Mouse (Mus musculus): ENCODE results near the gene Peak1. TPM values are rescaled to one million over a fixed set of nuclear protein-coding genes. Genes with fewer than 3 reads are reported as not detected.
A peak's percentile ranks its signal among the peaks of the same experiment; 100 is the strongest.

Gene Peak1
- 12.8 and 13.8 TPM in 2 replicates for polyA plus RNA-seq (2015; fragmentation: Nextera tagmentation; extraction: Ambion mirVana)

DNA sequence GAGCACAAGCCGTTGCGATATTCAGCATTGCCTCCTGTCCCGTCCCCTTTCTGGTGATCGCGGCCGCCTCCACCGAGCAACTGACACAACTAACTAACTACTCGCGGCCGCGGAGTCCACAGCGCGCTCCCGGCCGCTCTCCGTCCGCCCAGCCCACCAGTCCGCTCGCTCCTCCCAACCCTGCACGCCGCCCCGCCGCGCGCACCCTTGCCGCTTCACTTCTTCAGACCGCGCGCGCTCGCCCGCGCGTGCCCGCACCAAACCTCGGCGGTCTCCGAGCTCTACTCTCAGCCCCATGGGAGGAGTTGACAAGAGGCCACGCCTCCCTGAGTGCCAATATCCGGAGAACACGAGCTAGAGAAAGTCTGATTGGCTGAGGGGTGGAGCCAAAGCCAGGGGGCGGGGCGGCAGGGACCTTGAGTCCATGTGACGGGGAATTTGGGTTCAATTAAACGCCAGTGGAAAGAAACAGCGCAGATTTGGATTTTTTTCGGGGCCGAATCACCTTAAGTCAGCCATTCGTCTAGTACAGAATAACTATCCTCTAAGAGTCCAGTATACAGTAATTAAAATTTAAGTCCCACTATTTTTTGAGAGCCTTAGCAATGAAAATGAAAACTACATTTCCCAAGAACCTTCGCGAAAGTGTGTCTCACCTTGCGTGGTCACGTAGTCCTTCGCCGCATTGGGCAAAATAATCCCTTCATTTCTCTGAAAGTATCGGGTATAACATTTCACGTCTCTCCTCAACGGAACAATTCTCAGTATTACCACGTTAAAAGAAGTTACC is at the start of gene Peak1, which contains the start of gene Hmg20a:
Gene Peak1 (minus strand): TSS at position 120 of the 790 bp plus-strand sequence.
Gene Hmg20a (plus strand): TSS at position 662 of the 790 bp plus-strand sequence.
- Histone ChIP-seq H3K9me3 (no peaks in the 10 kb centered on the region), H3K27ac (peak within 1 kb of the TSS; percentile 95), H3K4me3 (replicated peaks) (peak within 1 kb of the TSS; percentile 83), H3K4me2 (peak within 1 kb of the TSS; percentile 64), H3K9ac (peak within 1 kb of the TSS; percentile 78), H3K4me1 (0 out of 2 replicates have a peak, but pooled peaks cover 7% of the 10 kb centered on the region), H3K27me3 (replicated peaks) (no peaks in the 10 kb centered on the region), H3K36me3 (no peaks in the 10 kb centered on the region)
- peak; percentile 97 for ATAC-seq (ENCODE audit: insufficient read depth, low FRiP score, low read depth)
- WGBS = under 1% methylated on average over 59 of the region's 59 CpGs

DNA sequence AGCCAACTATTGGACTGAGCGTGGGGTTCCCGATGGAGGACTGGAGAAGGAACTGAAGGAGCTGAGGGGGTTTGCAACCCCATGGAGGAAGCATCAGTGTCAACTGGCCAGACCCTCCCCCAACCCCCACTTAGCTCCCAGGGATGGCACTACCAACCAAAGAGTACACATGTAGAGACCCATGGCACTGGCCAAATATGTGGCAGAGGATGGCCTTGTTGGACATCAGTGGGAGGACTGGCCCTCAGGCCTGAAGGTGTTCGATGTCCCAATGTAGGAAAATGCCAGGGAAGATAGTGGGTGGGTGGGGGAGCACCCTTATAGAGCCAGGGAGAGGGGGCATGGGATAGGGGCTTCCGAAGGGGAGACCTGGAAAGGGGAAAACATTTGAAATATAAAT is 48.4 kb upstream of the Peak1 start:
- Histone ChIP-seq H3K9me3 (no peaks in the 10 kb centered on the region), H3K9ac (no peak overlapping the region), H3K27ac (no peak overlapping the region), H3K27me3 (replicated peaks) (no peaks in the 10 kb centered on the region), H3K36me3 (0 out of 2 replicates have a peak, but pooled peaks cover 3% of the 10 kb centered on the region), H3K4me3 (replicated peaks) (no peak overlapping the region), H3K4me1 (peaks cover 30% of the 10 kb centered on the region), H3K4me2 (no peak overlapping the region)
- 92% methylated on average over 4 of the region's 4 CpGs for WGBS
- ATAC-seq (ENCODE audit: insufficient read depth, low FRiP score, low read depth) = no peak

DNA sequence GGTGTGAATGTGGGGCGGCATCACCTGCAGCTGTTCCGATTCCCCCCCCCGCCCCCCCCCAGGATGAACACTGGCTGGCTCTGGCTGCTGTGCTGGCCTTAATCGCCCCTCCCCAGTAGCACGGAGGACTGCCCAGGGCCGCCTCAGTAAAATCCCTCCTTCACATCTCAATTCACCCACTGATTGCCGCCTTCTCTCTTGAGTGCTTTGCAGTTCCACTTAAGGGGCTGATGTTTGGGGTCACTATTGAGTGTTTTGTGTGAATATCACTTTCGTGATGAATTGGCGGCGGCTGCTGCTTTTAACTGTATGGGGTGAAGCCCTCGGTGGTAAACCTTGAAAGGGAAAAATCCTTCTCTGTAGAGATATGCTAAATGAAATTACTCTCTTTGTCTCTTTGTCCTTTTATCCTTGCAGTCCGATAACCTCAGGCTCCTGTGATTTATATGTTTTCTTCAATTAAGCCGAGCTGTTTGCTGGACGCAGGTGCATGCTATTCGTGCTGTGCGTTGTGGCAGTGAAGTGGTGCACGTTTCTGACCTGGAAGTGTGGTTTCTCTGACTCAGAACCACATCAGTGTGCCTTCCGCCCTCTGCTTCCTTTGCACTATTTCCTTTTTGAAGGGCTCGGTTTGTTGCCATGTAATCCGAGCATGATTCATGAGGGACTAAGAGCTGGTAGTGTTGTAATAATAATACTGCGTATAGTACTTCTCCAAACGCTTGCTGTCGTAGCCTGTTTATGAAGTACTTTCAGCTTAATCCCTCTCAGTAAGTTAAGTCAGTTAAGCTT is 47.2 kb upstream of the Peak1 start:
- ATAC-seq (ENCODE audit: insufficient read depth, low FRiP score, low read depth) = peak; percentile 39; the same call in 1 of the 2 replicates
- Histone ChIP-seq H3K27ac (peak overlapping the region; percentile 52), H3K4me3 (replicated peaks) (no peak overlapping the region), H3K4me1 (peaks cover 30% of the 10 kb centered on the region), H3K9me3 (no peaks in the 10 kb centered on the region), H3K36me3 (0 out of 2 replicates have a peak, but pooled peaks cover 3% of the 10 kb centered on the region), H3K9ac (no peak overlapping the region), H3K4me2 (peak overlapping the region; percentile 32; the same call in 1 of the 2 replicates), H3K27me3 (replicated peaks) (no peaks in the 10 kb centered on the region)
- WGBS = 24% methylated on average over 22 of the region's 23 CpGs

DNA sequence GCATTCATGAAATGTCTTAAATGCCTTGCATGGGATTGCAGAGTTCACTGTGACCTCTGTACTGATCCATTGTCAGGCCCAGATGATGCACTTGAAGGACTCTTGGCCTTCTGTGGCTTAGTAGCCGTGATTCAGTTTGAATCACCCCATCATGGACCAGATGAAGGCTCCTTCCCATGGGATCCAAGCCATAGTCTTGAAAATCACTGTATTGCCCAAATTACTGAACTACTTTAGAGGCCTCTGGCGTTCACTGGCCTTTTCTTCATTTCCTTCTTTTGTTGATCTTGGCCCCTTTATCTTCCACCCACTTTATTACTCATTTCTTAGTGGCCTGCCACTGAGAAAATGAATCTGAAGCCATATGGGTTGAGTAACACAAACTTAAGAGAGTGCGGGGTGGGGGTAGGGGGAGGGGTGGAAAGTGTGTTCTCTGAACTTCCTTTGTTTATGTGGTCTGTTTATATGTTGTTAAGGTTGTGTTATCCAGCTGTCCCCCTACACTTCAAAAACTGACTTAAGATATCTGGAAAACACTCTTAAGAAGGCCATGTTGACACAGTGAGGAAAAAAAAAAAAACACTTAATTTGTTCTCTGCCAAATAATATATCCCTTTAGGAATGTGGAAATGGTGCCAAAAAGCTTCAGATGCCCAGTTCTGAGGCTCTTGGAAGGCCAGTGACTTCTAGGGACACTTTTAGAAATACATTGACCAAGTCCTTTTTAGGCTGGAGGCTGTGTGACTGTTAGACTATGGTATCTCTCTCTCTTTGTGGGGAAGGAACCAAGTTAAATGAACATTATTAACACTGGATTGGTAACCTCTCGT is 46.0 kb upstream of the Peak1 start:
- H3K27ac ChIP-seq = peak overlapping the region; percentile 64
- no peaks in the 10 kb centered on the region for H3K9me3 ChIP-seq
- H3K4me2 ChIP-seq = no peak overlapping the region
- H3K9ac ChIP-seq = no peak overlapping the region
- H3K27me3 ChIP-seq (replicated peaks) = no peaks in the 10 kb centered on the region
- 38% methylated on average over 4 of the region's 4 CpGs for WGBS
- peaks cover 30% of the 10 kb centered on the region for H3K4me1 ChIP-seq
- no peak overlapping the region for H3K4me3 ChIP-seq (replicated peaks)
- ATAC-seq (ENCODE audit: insufficient read depth, low FRiP score, low read depth) = peak; percentile 56; the same call in 1 of the 2 replicates
- H3K36me3 ChIP-seq = 0 out of 2 replicates have a peak, but pooled peaks cover 3% of the 10 kb centered on the region

DNA sequence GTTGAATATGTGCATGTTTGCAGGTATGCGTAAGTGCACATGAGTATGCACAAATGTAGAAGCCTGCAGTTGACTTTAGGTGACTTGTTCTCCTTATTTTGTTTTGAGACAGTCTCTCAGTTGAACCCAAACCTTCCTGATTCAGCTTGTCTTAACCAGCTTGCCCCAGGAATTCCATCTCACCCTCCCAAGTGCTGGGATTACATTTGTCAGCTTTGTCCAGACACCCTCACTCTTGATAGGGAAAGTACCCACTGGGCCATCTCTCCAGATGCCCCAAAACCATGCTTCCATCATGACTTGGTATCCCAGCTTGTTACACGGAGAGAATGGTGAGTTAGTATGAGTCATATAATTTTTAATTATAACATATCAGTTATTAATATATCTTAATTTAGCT is 45.2 kb upstream of the Peak1 start:
- H3K9ac ChIP-seq = no peak overlapping the region
- H3K4me2 ChIP-seq = no peak overlapping the region
- no peaks in the 10 kb centered on the region for H3K9me3 ChIP-seq
- no peaks in the 10 kb centered on the region for H3K27me3 ChIP-seq (replicated peaks)
- 0 out of 2 replicates have a peak, but pooled peaks cover 3% of the 10 kb centered on the region for H3K36me3 ChIP-seq
- peaks cover 30% of the 10 kb centered on the region for H3K4me1 ChIP-seq
- ATAC-seq (ENCODE audit: insufficient read depth, low FRiP score, low read depth) = no peak
- WGBS = 85% methylated on average over 2 of the region's 2 CpGs
- peak overlapping the region; percentile 64; the same call in 1 of the 2 replicates for H3K27ac ChIP-seq
- H3K4me3 ChIP-seq (replicated peaks) = no peak overlapping the region

DNA sequence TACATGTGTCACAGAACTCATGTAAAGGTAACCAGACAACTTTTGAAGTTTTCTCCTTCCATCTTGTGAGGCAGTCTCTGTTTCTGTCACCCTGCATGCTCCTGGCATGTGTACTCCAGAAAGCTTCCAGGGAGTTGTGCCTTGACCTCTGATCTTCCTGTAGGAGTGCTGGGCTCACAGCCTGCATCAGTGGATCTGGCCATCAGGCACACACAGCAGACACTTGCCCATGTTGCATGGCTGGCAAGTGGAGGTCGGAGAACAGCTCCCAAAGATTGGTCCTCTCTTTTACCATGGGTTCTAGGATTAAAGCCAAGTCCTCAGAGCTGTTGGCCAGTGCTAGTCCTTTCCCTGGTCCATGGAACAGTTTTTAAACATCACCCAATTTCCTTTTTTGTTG is 44.7 kb upstream of the Peak1 start:
- no peaks in the 10 kb centered on the region for H3K9me3 ChIP-seq
- H3K4me1 ChIP-seq = peaks cover 30% of the 10 kb centered on the region
- H3K9ac ChIP-seq = no peak overlapping the region
- ATAC-seq (ENCODE audit: insufficient read depth, low FRiP score, low read depth) = no peak
- no peak overlapping the region for H3K4me2 ChIP-seq
- H3K27ac ChIP-seq = no peak overlapping the region
- no peak overlapping the region for H3K4me3 ChIP-seq (replicated peaks)
- 0 out of 2 replicates have a peak, but pooled peaks cover 3% of the 10 kb centered on the region for H3K36me3 ChIP-seq
- 92% methylated on average over 1 of the region's 1 CpGs for WGBS
- H3K27me3 ChIP-seq (replicated peaks) = no peaks in the 10 kb centered on the region

DNA sequence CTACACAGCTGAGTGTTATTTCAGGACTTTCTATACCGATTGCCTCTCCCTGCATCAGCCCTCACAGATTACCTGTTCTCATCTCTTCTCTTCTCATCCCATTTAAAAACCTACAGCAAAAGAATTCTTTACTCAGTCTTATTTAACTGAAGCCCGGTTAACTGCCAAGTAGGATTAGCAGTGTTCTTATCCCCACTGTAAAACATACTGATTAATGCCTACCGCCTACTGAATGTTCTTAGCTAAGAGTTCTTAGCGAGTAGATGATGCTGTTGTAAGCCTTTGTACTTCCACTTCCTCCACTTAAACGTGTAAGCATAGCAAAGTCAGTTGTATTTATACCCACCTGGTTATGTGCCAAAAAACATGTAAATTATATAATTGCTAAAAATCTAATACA is 43.1 kb upstream of the Peak1 start:
- no peak overlapping the region for H3K4me3 ChIP-seq (replicated peaks)
- no peak overlapping the region for H3K27ac ChIP-seq
- ATAC-seq (ENCODE audit: insufficient read depth, low FRiP score, low read depth) = no peak
- H3K4me1 ChIP-seq = peaks cover 29% of the 10 kb centered on the region
- 54% methylated on average over 5 of the region's 5 CpGs for WGBS
- no peaks in the 10 kb centered on the region for H3K9me3 ChIP-seq
- H3K36me3 ChIP-seq = 0 out of 2 replicates have a peak, but pooled peaks cover 3% of the 10 kb centered on the region
- H3K9ac ChIP-seq = no peak overlapping the region
- H3K4me2 ChIP-seq = no peak overlapping the region
- H3K27me3 ChIP-seq (replicated peaks) = no peaks in the 10 kb centered on the region

DNA sequence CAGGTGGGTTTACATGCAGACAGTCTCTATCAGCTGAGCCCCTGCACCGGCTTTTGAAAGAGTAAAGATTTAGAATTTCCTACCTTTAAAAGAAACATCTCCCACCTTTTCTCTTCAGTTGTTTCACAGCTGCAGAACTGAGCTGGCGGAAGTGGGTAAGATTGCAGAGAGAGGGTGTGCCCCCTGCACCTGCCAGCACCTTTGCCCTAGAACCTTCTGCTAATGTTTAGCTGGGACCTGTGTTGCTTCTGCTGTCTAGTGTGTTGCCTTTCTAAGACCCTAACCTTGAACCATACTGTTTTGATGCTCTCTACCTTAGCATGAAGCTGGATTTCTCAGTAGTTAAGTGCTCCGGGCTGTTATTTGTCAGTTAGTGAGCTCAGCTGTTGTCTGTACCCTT is 38.6 kb upstream of the Peak1 start:
- H3K4me3 ChIP-seq (replicated peaks) = no peak overlapping the region
- H3K4me1 ChIP-seq = no peaks in the 10 kb centered on the region
- no peak overlapping the region for H3K27ac ChIP-seq
- H3K36me3 ChIP-seq = no peaks in the 10 kb centered on the region
- H3K4me2 ChIP-seq = no peak overlapping the region
- WGBS = 82% methylated on average over 3 of the region's 3 CpGs
- no peak for ATAC-seq (ENCODE audit: insufficient read depth, low FRiP score, low read depth)
- H3K9ac ChIP-seq = no peak overlapping the region
- H3K9me3 ChIP-seq = no peaks in the 10 kb centered on the region
- H3K27me3 ChIP-seq (replicated peaks) = no peaks in the 10 kb centered on the region

DNA sequence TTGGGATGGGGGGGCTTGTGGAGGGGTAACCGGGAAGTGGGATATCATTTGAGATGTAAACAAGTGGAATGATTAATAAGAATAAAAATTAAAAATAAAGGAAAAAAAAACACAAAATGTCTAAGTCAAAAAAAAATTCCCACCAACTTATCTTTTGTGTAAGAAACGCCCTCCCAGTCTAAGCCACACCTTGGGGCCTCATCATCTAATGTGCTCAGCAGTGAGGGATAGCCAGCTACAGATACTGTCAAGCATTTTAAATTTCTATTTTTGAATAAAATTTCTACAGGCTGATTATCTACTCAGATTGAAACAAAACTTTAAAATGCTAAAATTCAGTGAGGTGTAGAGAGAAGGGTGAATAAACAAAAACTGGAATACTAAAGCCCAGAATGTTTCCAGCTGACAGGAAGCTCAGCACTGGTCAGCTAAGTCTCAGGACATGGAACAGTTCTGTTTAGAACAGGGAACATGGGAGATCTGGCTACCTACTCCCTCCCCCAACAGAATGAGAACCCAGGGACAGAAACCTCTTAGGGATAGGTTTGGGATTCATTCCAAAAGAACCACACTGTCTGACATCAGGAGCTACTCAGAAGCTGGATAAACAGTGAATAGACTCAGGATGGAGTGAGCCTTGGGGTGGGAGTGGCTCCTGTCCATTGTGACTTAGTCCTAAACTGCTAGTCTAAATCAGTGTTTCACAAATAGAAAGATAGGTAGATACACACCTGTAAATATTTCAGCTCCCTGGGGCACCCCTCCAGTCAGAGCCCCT is 35.4 kb upstream of the Peak1 start:
- no peak overlapping the region for H3K4me2 ChIP-seq
- no peaks in the 10 kb centered on the region for H3K36me3 ChIP-seq
- no peak overlapping the region for H3K4me3 ChIP-seq (replicated peaks)
- H3K9ac ChIP-seq = no peak overlapping the region
- no peaks in the 10 kb centered on the region for H3K4me1 ChIP-seq
- 68% methylated on average over 2 of the region's 2 CpGs for WGBS
- no peak overlapping the region for H3K27ac ChIP-seq
- no peaks in the 10 kb centered on the region for H3K27me3 ChIP-seq (replicated peaks)
- no peak for ATAC-seq (ENCODE audit: insufficient read depth, low FRiP score, low read depth)
- H3K9me3 ChIP-seq = no peaks in the 10 kb centered on the region

DNA sequence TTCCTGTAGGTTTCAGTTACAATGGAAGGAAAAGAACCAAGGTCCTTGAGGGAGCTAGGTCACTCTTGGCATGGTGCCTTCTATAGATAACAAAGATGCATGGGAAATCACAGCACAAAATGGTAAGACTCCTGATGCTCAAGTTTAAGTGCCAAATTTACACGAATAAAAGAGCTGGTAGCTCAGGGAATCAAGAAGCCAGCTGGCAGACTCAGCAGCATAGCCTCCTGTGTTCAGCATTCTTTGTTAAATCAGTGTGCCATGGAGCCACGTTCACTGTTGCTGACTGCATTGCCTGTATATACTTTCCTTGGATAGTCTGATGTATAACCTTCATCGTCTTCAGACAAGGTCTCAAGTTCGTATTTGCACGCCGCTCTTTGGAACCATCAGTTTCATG is 33.7 kb upstream of the Peak1 start:
- Histone ChIP-seq H3K9ac (no peak overlapping the region), H3K9me3 (no peaks in the 10 kb centered on the region), H3K4me1 (no peaks in the 10 kb centered on the region), H3K27ac (no peak overlapping the region), H3K4me3 (replicated peaks) (no peak overlapping the region), H3K27me3 (replicated peaks) (no peaks in the 10 kb centered on the region), H3K36me3 (no peaks in the 10 kb centered on the region), H3K4me2 (no peak overlapping the region)
- 88% methylated on average over 6 of the region's 6 CpGs for WGBS
- ATAC-seq (ENCODE audit: insufficient read depth, low FRiP score, low read depth) = no peak

DNA sequence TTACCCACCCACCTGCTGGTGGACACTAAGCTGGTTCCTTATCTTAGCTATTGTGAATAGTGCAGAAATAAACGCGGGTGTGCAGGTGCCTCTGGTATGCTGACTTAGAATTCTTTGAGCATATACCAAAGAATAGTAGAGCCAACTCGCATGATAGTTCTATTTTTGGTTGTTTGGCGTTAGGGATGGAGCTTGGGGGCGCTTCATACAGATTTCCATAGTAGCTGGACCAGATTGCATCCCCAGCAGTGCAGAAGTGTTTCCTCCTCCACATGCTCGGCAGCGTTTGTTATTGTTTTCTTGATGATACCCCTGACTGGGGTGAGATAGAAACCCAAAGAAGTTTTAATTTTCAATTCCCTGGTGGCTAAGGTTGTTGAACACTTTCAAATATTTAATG is 21.8 kb upstream of the Peak1 start:
- Histone ChIP-seq H3K4me2 (no peak overlapping the region), H3K27me3 (replicated peaks) (no peaks in the 10 kb centered on the region), H3K4me1 (no peaks in the 10 kb centered on the region), H3K27ac (no peak overlapping the region), H3K9ac (no peak overlapping the region), H3K4me3 (replicated peaks) (no peak overlapping the region), H3K9me3 (no peaks in the 10 kb centered on the region), H3K36me3 (no peaks in the 10 kb centered on the region)
- ATAC-seq (ENCODE audit: insufficient read depth, low FRiP score, low read depth) = no peak
- WGBS = 78% methylated on average over 7 of the region's 7 CpGs
